Mouse (Mus musculus) urinary bladder, postnatal 25 days (tissue): ENCODE measurements at regions not wholly inside any gene's neighbourhood (a gene's known extent, or its start where the extent isn't known, plus 50 kb on each side); places are given as distances from the start of the nearest gene placed in this dataset.

Source experiments
- DNase-seq: peaks from one replicate; pipeline ENCODE4 v3.0.0; 2022; ENCODE audit warnings: low spot score

DNA sequence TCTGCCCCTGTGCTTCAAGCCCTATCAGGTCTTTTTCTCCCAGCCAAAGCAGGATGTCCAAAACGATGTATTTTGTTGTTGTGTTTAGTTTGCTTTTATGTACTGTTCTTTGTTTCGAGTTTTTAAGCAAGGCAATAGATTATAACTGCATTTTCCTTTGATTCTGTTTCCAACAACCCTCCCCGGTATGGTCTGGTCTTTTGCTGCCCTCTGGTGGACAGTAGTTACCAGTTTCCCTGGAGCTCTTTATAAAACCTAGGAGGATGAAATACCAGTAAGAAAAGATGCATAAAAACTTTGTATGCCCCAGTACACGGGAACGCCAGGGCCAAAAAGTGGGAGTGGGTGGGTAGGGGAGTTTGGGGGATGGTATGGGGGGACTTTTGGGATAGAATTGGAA lies 73.9 kb upstream of the Itm2a start:
- DNase-seq, result peak; percentile 15

DNA sequence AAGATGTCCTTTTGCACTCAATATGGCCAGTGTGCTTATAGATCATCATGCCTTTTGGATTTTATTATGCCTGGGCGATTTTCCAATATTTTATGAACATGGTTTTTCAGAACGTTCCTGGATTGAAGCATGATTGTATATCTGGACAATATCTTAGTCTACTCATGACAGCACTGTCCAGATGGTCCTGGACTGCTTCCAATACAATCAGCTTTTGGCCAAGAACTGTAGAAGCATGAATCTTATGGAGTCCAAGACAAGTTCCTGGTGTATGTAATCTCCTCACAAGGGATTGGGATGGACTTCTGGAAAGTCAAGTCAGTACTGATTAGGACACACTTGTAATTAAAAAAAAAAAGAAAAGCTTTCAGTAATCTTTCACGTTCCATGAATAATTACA lies 66.1 kb upstream of the Itm2a start:
- DNase-seq, result no peak
